ENCODE assay signal across 8 mouse cellular contexts in the genomic region with DNA sequence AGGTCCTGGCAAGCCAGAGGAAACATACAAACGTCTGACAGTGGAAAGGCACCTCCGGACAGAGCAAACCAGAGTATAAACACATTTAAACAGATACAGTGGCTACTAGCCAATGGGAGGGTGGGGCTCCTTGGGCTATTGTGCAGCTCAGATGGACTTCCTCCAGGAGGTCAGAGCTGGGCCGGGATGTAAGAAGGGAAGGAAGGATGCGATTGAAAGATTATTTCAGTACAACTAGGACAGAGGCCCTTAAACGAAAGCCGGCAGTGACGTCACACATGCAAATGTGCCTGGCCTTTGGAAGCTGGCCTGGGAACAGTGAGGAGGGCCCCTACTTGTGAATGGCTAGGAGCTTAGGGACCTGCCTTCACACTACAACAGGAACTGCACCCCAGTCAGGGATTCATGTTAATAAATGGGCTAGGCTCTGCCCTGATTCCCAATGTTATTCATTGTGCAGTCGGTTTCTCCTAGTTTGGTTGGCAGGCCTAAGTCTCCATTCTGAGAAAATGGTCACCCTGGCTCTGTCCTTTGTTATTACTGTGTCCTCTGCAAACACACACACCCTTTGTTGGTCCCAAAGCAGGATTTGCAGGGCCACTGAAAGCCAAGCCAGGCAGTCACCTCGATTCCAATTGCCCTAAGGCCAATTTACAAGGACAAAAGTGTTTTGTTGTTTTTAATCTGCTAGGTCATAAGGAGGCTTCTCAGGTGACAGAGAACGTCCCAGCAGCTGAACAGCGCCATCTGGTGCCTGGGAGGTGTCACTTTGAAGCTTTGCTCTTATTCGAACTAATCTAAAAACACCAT. TPM values are rescaled to one million over a fixed set of nuclear protein-coding genes. Genes with fewer than 3 reads are reported as not detected.
DNase-seq lines count a peak whose midpoint lies in the region; ATAC-seq and TF ChIP-seq lines count a peak whose summit lies in the region.

No protein-coding gene starts in this region.

- TF ChIP-seq EP300 in stomach, postnatal 0 days (optimal IDR thresholded peaks at IDR 0.05): no peak

- intact Hi-C loops in gastrocnemius, postnatal 14 days (cut with DNase I; ENCODE audit: low total_unique reads): loop anchor here (5.0 to 10.0 kb wide), 2 partner anchors 65 to 118 kb away; no protein-coding TSS in a partner anchor

- H3K36me3 ChIP-seq in limb, embryonic 10.5 days: no peaks in the 10 kb centered on the region
- no peaks in the 10 kb centered on the region for H3K36me3 ChIP-seq in midbrain, embryonic 13.5 days
- H3K36me3 ChIP-seq in stomach, postnatal 0 days (ENCODE audit: control insufficient read depth, insufficient read depth, low read length): no peaks in the 10 kb centered on the region

- DNase-seq in urinary bladder, postnatal 14 days (ENCODE audit: low spot score): peak; percentile 75
- DNase-seq in urinary bladder, adult 2 months (ENCODE audit: low spot score): no peak
- DNase-seq in gastrocnemius, postnatal 14 days: peak; percentile 81
- DNase-seq in induced T-regulatory cell, adult 2 months (ENCODE audit: low read depth): peak; percentile 46
- DNase-seq in limb, embryonic 10.5 days (ENCODE audit: low spot score): peak; percentile 83
- peak; percentile 68 for DNase-seq in stomach, postnatal 0 days (ENCODE audit: low spot score)

- 41% methylated on average over 12 of the region's 12 CpGs for WGBS in limb, embryonic 10.5 days
- WGBS in midbrain, embryonic 13.5 days: 44% methylated on average over 12 of the region's 12 CpGs
- 23% methylated on average over 12 of the region's 12 CpGs for WGBS in stomach, postnatal 0 days

- TF ChIP-seq CTCF in stomach, postnatal 0 days (IDR thresholded peaks at IDR 0.05; ENCODE audit: low read depth): peak; percentile 89

- no peak overlapping the region for H3K9ac ChIP-seq in midbrain, embryonic 13.5 days (replicated peaks)
- no peak overlapping the region for H3K9ac ChIP-seq in stomach, postnatal 0 days (ENCODE audit: low read length)

- H3K27me3 ChIP-seq in limb, embryonic 10.5 days (ENCODE audit: low read depth, poor library complexity, severe bottlenecking): no peaks in the 10 kb centered on the region
- no peaks in the 10 kb centered on the region for H3K27me3 ChIP-seq in midbrain, embryonic 13.5 days
- H3K27me3 ChIP-seq in stomach, postnatal 0 days (ENCODE audit: control insufficient read depth, insufficient read depth, low read length): no peaks in the 10 kb centered on the region

- no peak overlapping the region for H3K4me2 ChIP-seq in midbrain, embryonic 13.5 days (replicated peaks)
- H3K4me2 ChIP-seq in stomach, postnatal 0 days (replicated peaks; ENCODE audit: low read depth): no peak overlapping the region

- no peaks in the 10 kb centered on the region for H3K9me3 ChIP-seq in limb, embryonic 10.5 days (replicated peaks)
- H3K9me3 ChIP-seq in midbrain, embryonic 13.5 days: no peaks in the 10 kb centered on the region
- no peaks in the 10 kb centered on the region for H3K9me3 ChIP-seq in stomach, postnatal 0 days (ENCODE audit: control insufficient read depth, low read length)

- 0 out of 2 replicates have a peak, but pooled peaks have one; percentile 18 for ATAC-seq in common myeloid progenitor, adult 5-6 weeks (replicated peaks; ENCODE audit: low read depth, poor library complexity, severe bottlenecking)
- ATAC-seq in midbrain, embryonic 13.5 days: peak; percentile 63
- peak; percentile 79 for ATAC-seq in stomach, postnatal 0 days (ENCODE audit: low FRiP score, low TSS enrichment)

- H3K27ac ChIP-seq in limb, embryonic 10.5 days: peak overlapping the region; percentile 85
- peak overlapping the region; percentile 48; the same call in 1 of the 2 replicates for H3K27ac ChIP-seq in midbrain, embryonic 13.5 days
- peak overlapping the region; percentile 30 for H3K27ac ChIP-seq in stomach, postnatal 0 days (replicated peaks)

- H3K4me1 ChIP-seq in limb, embryonic 10.5 days: peaks cover 10% of the 10 kb centered on the region
- peaks cover 6% of the 10 kb centered on the region; the same call in 1 of the 2 replicates for H3K4me1 ChIP-seq in midbrain, embryonic 13.5 days (replicated peaks)
- H3K4me1 ChIP-seq in stomach, postnatal 0 days (replicated peaks; ENCODE audit: control insufficient read depth, insufficient read depth): no peaks in the 10 kb centered on the region; the same call in 1 of the 2 replicates

- no peak overlapping the region for H3K4me3 ChIP-seq in limb, embryonic 10.5 days
- H3K4me3 ChIP-seq in midbrain, embryonic 13.5 days (replicated peaks): no peak overlapping the region
- no peak overlapping the region for H3K4me3 ChIP-seq in stomach, postnatal 0 days (ENCODE audit: low read depth, low read length)

RNA-seq across cellular contexts. Expression of a gene that starts 9.9 kb away (rescaled TPM):
- 301 and 304 TPM in 2 replicates for polyA plus RNA-seq in urinary bladder, adult 2 months (2012; rRNA removed)
- not detected in 2 replicates for total RNA-seq in common myeloid progenitor, adult 5-6 weeks (2017)
- total RNA-seq in gastrocnemius, postnatal 14 days (2021): 100 to 1,000 TPM; 180 to 188 TPM
- polyA plus RNA-seq in limb, embryonic 10.5 days (2016; fragmentation: Nextera tagmentation; extraction: Ambion mirVana): 118 and 128 TPM in 2 replicates
- 53.0 and 53.5 TPM in 2 replicates for polyA plus RNA-seq in midbrain, embryonic 13.5 days (2015; fragmentation: Nextera tagmentation; extraction: Ambion mirVana)
- 176 and 189 TPM in 2 replicates for polyA plus RNA-seq in stomach, postnatal 0 days (2015; fragmentation: Nextera tagmentation; extraction: Ambion mirVana)

Comparison
In these comparisons a context has a peak if more than half of its experiments do, and no peak if none do; other contexts are left out.
1. ATAC-seq: peak in every context shown above with its lines; median percentile 79 in stomach, postnatal 0 days; 63 in midbrain, embryonic 13.5 days; 18 in common myeloid progenitor, adult 5-6 weeks.
2. H3K27ac ChIP-seq: peak in every context shown above with its lines; median percentile 85 in limb, embryonic 10.5 days; 48 in midbrain, embryonic 13.5 days; 30 in stomach, postnatal 0 days.